Mouse (Mus musculus) heart, adult 2 months (tissue): Measurements from ENCODE around the gene Grin2a. TPM values are rescaled to one million over a fixed set of nuclear protein-coding genes. Genes with fewer than 3 reads are reported as not detected.

ENCODE experiments used
- DNase-seq, 2 experiments: peaks; one replicate each; pipeline ENCODE4 v3.0.0; 2021
- H3K27ac ChIP-seq: fragments of 200-600 bp; 2 replicates; pipeline ENCODE4 v1.8.1; 2022
- H3K27me3 ChIP-seq: fragments of 200-500 bp; 2 replicates; pipeline ENCODE4 v1.6.1; 2012; ENCODE audit warnings: mild to moderate bottlenecking, low read length, inconsistent platforms, mixed read lengths; ENCODE audit not compliant: control insufficient read depth, insufficient read depth
- H3K36me3 ChIP-seq: fragments of 200-500 bp; 2 replicates; pipeline ENCODE4 v1.6.1; 2012; ENCODE audit warnings: low read length, inconsistent platforms; ENCODE audit not compliant: control insufficient read depth, insufficient read depth
- H3K4me1 ChIP-seq: fragments of 200-500 bp; 2 replicates; pipeline ENCODE4 v1.6.1; 2011; ENCODE audit warnings: low read length; ENCODE audit not compliant: control insufficient read depth, insufficient read depth
- H3K4me3 ChIP-seq: fragments of 200-600 bp; 2 replicates; pipeline ENCODE4 v1.8.1; 2022
- H3K79me2 ChIP-seq: fragments of 200-500 bp; replicated peaks from 2 replicates; pipeline ENCODE4 v1.6.1; 2012; ENCODE audit warnings: mild to moderate bottlenecking, inconsistent platforms, low read length, moderate library complexity, mixed read lengths; ENCODE audit not compliant: control insufficient read depth, insufficient read depth
- H3K9ac ChIP-seq: fragments of 200-500 bp; 2 replicates; pipeline ENCODE4 v1.6.1; 2012; ENCODE audit warnings: low read depth, mild to moderate bottlenecking, control low read depth, inconsistent platforms, low read length, mixed read lengths
- CTCF ChIP-seq: fragments of 200-600 bp; IDR thresholded peaks from 2 replicates; pipeline ENCODE4 v1.8.1; 2022; ENCODE audit warnings: antibody characterized with exemption, mild to moderate bottlenecking, moderate library complexity
- EP300 ChIP-seq: fragments of 200-500 bp; IDR thresholded peaks from 2 replicates; pipeline ENCODE4 v1.6.1; 2011; ENCODE audit warnings: low read depth, low read length, control low read depth; ENCODE audit not compliant: insufficient read depth
- POLR2A ChIP-seq: fragments of 200-500 bp; IDR thresholded peaks from 2 replicates; pipeline ENCODE4 v1.6.1; 2011; ENCODE audit warnings: mild to moderate bottlenecking, low read depth, low read length, control low read depth; ENCODE audit not compliant: insufficient read depth
- WGBS: fragments of 180-500 bp; shearing (Covaris S2); methylation state at CpG from one replicate; pipeline ENCODE4 v1.1.7; 2018; 5-methylcytosine and 5-hydroxymethylcytosine counted together
- intact Hi-C: fragments of 180-260 bp; cut with DNase I; formaldehyde crosslinking; loops from one replicate; pipeline ENCODE4 v1.15.1; 2025
- polyA plus RNA-seq: library from polyadenylated mRNA; depleted of rRNA; stranded (reverse); fragments of >200 nt; gene quantifications from 2 replicates; pipeline ENCODE4 v1.2.3, GENCODE M21; 2012
- total RNA-seq, 2 experiments: library from RNA; stranded (reverse); gene quantifications; 2 replicates each; pipeline ENCODE4 v1.2.3; 2021

The Grin2a gene
- total and polyA plus RNA-seq, 3 experiments: 0.02 to 0.10 (median 0.07) TPM

DNA sequence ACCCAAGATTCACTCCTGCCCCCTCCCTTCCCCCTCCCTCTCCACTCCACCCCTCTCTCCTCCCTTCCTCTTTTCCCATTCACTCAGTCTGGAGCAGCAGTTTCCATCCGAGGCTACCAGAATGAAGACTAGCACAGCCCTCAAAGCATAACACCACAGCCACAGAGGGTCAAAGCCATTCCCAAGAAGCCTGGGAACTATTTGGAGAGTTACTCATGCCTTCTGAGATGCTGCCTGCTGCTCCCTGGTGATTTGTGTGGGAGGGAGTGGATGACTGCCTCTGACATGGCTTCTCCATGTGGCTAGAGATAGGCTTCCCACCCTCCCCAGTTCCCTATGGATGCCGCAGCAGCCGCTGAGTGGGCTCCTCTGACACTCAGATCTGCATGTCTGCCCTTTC, 10.3 kb downstream of the Grin2a start:
- no peak for DNase-seq
- Histone ChIP-seq H3K79me2 (no peaks in the 10 kb centered on the region), H3K9ac (no peak overlapping the region), H3K4me1 (no peaks in the 10 kb centered on the region), H3K27me3 (no peaks in the 10 kb centered on the region), H3K27ac (no peak overlapping the region), H3K36me3 (no peaks in the 10 kb centered on the region), H3K4me3 (no peak overlapping the region)
- WGBS: 50% methylated on average over 3 of the region's 3 CpGs
- TF ChIP-seq EP300 (no peak), CTCF (no peak), POLR2A (no peak)
- intact Hi-C loops: no loop called here

GRCm38 (mm10) chr16:9980641-9981040, 14.7 kb downstream of the Grin2a start:
- Histone ChIP-seq H3K4me1 (no peaks in the 10 kb centered on the region), H3K27ac (no peak overlapping the region), H3K27me3 (no peaks in the 10 kb centered on the region), H3K79me2 (no peaks in the 10 kb centered on the region), H3K4me3 (no peak overlapping the region), H3K9ac (no peak overlapping the region), H3K36me3 (no peaks in the 10 kb centered on the region)
- intact Hi-C loops: no loop called here
- no peak for TF ChIP-seq CTCF
- no peak for TF ChIP-seq EP300
- TF ChIP-seq POLR2A: no peak
- no peak for DNase-seq
- WGBS: 55% methylated on average over 2 of the region's 2 CpGs

GRCm38 (mm10) chr16:9978173-9978572, 17.2 kb downstream of the Grin2a start:
- no peaks in the 10 kb centered on the region for H3K4me1 ChIP-seq
- H3K79me2 ChIP-seq: no peaks in the 10 kb centered on the region
- intact Hi-C loops: no loop called here
- no peaks in the 10 kb centered on the region for H3K36me3 ChIP-seq
- H3K4me3 ChIP-seq: no peak overlapping the region
- DNase-seq: no peak
- H3K27me3 ChIP-seq: no peaks in the 10 kb centered on the region
- 66% methylated on average over 2 of the region's 2 CpGs for WGBS
- no peak for TF ChIP-seq EP300
- TF ChIP-seq POLR2A: no peak
- TF ChIP-seq CTCF: no peak
- no peak overlapping the region for H3K27ac ChIP-seq
- no peak overlapping the region for H3K9ac ChIP-seq

DNA sequence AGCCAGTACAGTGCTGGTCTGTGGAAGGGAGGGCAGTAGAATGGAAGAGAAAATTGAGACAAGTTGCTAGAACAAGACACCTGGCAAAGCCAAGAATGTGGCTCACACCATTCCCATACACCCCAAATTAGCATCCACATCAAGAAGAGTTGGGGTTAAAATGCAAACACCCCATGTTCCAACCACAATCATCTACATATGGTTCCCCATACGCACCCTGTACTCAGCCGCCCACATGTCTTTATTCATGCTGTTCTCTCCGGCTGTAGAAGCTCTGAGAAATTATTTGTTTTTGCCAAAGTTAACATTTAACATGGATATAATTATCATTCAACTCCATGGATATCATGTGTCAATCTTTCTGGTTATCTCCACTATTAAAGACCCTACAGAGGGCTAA, 22.7 kb downstream of the Grin2a start:
- no peak for DNase-seq
- TF ChIP-seq CTCF: no peak
- no peak for TF ChIP-seq POLR2A
- TF ChIP-seq EP300: no peak
- no peak overlapping the region for H3K4me3 ChIP-seq
- H3K9ac ChIP-seq: no peak overlapping the region
- intact Hi-C loops: no loop called here
- no peaks in the 10 kb centered on the region for H3K79me2 ChIP-seq
- H3K36me3 ChIP-seq: no peaks in the 10 kb centered on the region
- H3K27me3 ChIP-seq: no peaks in the 10 kb centered on the region
- H3K4me1 ChIP-seq: no peaks in the 10 kb centered on the region
- no peak overlapping the region for H3K27ac ChIP-seq
- 82% methylated on average over 3 of the region's 3 CpGs for WGBS

DNA sequence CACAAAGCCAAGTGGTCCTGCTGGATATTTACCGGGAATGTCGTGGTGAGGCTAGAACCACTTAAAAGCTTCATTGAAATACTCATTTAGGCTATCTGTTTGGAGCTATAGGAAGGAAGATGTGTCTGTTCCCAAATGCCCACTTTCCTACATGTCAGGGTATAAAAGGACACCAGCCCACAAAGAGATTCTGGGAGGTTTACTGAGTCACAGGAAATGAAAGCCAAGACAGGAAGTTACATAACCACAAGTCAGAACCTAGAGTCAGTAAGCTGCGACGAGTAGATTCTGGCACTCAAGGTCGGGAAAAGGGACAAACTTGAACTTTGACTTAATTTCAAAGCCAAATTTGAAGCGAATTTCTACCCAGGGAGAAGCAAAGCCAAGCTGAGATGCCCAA, 30.9 kb downstream of the Grin2a start:
- Histone ChIP-seq H3K79me2 (no peaks in the 10 kb centered on the region), H3K4me3 (no peak overlapping the region), H3K27me3 (no peaks in the 10 kb centered on the region), H3K9ac (no peak overlapping the region), H3K4me1 (no peaks in the 10 kb centered on the region), H3K36me3 (no peaks in the 10 kb centered on the region), H3K27ac (no peak overlapping the region)
- 42% methylated on average over 6 of the region's 6 CpGs for WGBS
- TF ChIP-seq POLR2A (no peak), CTCF (no peak), EP300 (no peak)
- DNase-seq: no peak
- intact Hi-C loops: no loop called here

- Histone ChIP-seq H3K36me3 (no peaks in the 10 kb centered on the region), H3K27ac (no peak overlapping the region), H3K4me1 (no peaks in the 10 kb centered on the region), H3K79me2 (no peaks in the 10 kb centered on the region), H3K4me3 (no peak overlapping the region), H3K27me3 (no peaks in the 10 kb centered on the region), H3K9ac (no peak overlapping the region)
- intact Hi-C loops: no loop called here
- no peak for DNase-seq
- WGBS: 76% methylated on average over 1 of the region's 1 CpGs
- no peak for TF ChIP-seq EP300
- TF ChIP-seq POLR2A: no peak
- TF ChIP-seq CTCF: no peak
Observed at GRCm38 (mm10) chr16:9962482-9962881, 32.9 kb downstream of the Grin2a start.

DNA sequence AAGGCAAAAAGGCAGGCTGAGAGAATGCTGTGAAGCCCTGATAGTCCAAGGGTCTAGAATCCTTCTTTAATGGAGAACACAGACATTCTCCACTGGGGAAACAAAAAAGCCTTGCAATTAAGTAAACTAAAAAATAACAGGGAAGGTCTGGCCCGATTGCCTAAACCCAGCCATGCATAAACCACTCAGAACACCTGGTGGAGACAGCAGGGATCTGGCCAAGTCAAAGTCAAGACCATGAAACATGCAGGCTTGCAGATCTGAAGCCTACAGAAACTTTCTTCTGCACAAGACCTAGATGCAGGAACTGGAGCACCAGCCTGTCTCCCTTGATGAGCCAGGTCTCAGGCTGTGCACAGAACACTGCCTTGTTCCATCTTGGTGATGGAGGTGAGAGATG, 36.0 kb downstream of the Grin2a start:
- H3K4me1 ChIP-seq: no peaks in the 10 kb centered on the region
- no peak overlapping the region for H3K9ac ChIP-seq
- H3K4me3 ChIP-seq: no peak overlapping the region
- TF ChIP-seq EP300 (no peak), POLR2A (no peak), CTCF (no peak)
- intact Hi-C loops: no loop called here
- no peak overlapping the region for H3K27ac ChIP-seq
- DNase-seq: no peak
- H3K36me3 ChIP-seq: no peaks in the 10 kb centered on the region
- 51% methylated on average over 1 of the region's 1 CpGs for WGBS
- H3K79me2 ChIP-seq: no peaks in the 10 kb centered on the region
- no peaks in the 10 kb centered on the region for H3K27me3 ChIP-seq
